Mouse (Mus musculus) limb, embryonic 10.5 days (tissue): ENCODE results near the gene Plac9a. TPM values are rescaled to one million over a fixed set of nuclear protein-coding genes. Genes with fewer than 3 reads are reported as not detected.
"Not testable (repeated sequence)": the region's sequence is repeated elsewhere in the genome, so short reads cannot be mapped to it uniquely, and the experiment has no call there.

ENCODE experiments used
- DNase-seq: peaks from one replicate; pipeline ENCODE4 v3.0.0-alpha.2; 2017; ENCODE audit warnings: low spot score
- H3K27ac ChIP-seq: fragments of 300-500 bp; sonication (generic); 2 replicates; pipeline ENCODE4 v1.5.1; 2016; ENCODE audit warnings: mild to moderate bottlenecking
- H3K27me3 ChIP-seq: fragments of 300-500 bp; sonication (generic); 2 replicates; pipeline ENCODE4 v1.6.1; 2016; ENCODE audit warnings: low read depth, mild to moderate bottlenecking; ENCODE audit not compliant: poor library complexity, severe bottlenecking
- H3K36me3 ChIP-seq: fragments of 300-500 bp; sonication (generic); 2 replicates; pipeline ENCODE4 v1.6.1; 2016; ENCODE audit warnings: mild to moderate bottlenecking, moderate library complexity
- H3K4me1 ChIP-seq: fragments of 300-500 bp; sonication (generic); 2 replicates; pipeline ENCODE4 v1.6.1; 2016
- H3K4me3 ChIP-seq: fragments of 300-500 bp; sonication (generic); 2 replicates; pipeline ENCODE4 v1.5.1; 2016; ENCODE audit warnings: mild to moderate bottlenecking, moderate library complexity
- H3K9me3 ChIP-seq: fragments of 300-500 bp; sonication (generic); replicated peaks from 2 replicates; pipeline ENCODE4 v1.6.1; 2016; ENCODE audit warnings: mild to moderate bottlenecking
- WGBS: fragments of 180-500 bp; shearing (Covaris S2); methylation state at CpG from one replicate; pipeline ENCODE4 v1.1.7; 2016; 5-methylcytosine and 5-hydroxymethylcytosine counted together
- polyA plus RNA-seq: library from polyadenylated mRNA; unstranded; fragments of >200 nt; fragmentation: Nextera tagmentation; extraction: Ambion mirVana; gene quantifications from 2 replicates; pipeline ENCODE4 v1.2.1, GENCODE M21; 2016

The Plac9a gene
- polyA plus RNA-seq, 1 experiment from 2014 or later, result not detected

DNA sequence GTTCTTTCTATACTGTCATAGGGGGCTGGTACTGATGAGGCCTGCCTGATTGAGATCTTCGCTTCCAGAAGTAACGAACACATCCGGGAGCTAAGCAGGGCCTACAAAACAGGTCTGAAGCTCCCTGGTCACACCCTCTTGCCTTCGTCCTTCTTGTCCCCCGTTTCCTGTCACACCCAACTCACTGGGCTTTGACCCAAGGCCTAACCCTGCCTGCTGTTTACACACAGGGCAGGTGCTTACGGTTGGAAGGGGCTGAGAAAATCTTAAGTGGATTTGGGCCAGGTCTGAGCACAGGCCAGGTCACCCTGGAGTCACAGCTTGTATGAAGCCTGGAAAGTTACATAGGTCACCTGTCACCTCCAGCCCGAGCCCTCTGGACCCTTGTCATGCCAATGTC is 26.3 kb downstream of the Plac9a start:
- not testable (repeated sequence) for H3K4me1 ChIP-seq, H3K27me3 ChIP-seq, H3K9me3 ChIP-seq, H3K27ac ChIP-seq, H3K4me3 ChIP-seq, DNase-seq, H3K36me3 ChIP-seq
- no CpG with 5 or more reads among the region's 7 CpGs for WGBS

- Histone ChIP-seq H3K9me3 (no peaks in the 10 kb centered on the region), H3K27me3 (no peaks in the 10 kb centered on the region), H3K4me1 (peaks cover 22% of the 10 kb centered on the region), H3K4me3 (no peak overlapping the region), H3K36me3 (no peaks in the 10 kb centered on the region), H3K27ac (0 out of 2 replicates have a peak overlapping the region, but pooled peaks have one; percentile 21)
- no peak for DNase-seq
- 89% methylated on average over 8 of the region's 8 CpGs for WGBS
Measured at GRCm38 (mm10) chr14:25872461-25873415, 30.2 kb downstream of the Plac9a start.

- no peak for DNase-seq
- Histone ChIP-seq H3K4me3 (no peak overlapping the region), H3K36me3 (no peaks in the 10 kb centered on the region), H3K4me1 (peaks cover 45% of the 10 kb centered on the region), H3K27ac (no peak overlapping the region), H3K27me3 (no peaks in the 10 kb centered on the region), H3K9me3 (no peaks in the 10 kb centered on the region)
- 61% methylated on average over 9 of the region's 9 CpGs for WGBS
Measured at GRCm38 (mm10) chr14:25869135-25869878, 33.6 kb downstream of the Plac9a start.

- peaks cover 45% of the 10 kb centered on the region for H3K4me1 ChIP-seq
- 73% methylated on average over 3 of the region's 4 CpGs for WGBS
Measured at GRCm38 (mm10) chr14:25868706-25869105, 34.2 kb downstream of the Plac9a start.

GRCm38 (mm10) chr14:25867834-25868233 is 35.1 kb downstream of the Plac9a start:
- WGBS, result 69% methylated on average over 6 of the region's 6 CpGs
- peaks cover 45% of the 10 kb centered on the region for H3K4me1 ChIP-seq

More at GRCm38 (mm10) chr14:25868706-25869105, 34.2 kb downstream of the Plac9a start:
- H3K27me3 ChIP-seq, result no peaks in the 10 kb centered on the region
- H3K27ac ChIP-seq, result no peak overlapping the region
- no peaks in the 10 kb centered on the region for H3K36me3 ChIP-seq
- H3K4me3 ChIP-seq, result no peak overlapping the region
- no peak for DNase-seq
- no peaks in the 10 kb centered on the region for H3K9me3 ChIP-seq

DNA sequence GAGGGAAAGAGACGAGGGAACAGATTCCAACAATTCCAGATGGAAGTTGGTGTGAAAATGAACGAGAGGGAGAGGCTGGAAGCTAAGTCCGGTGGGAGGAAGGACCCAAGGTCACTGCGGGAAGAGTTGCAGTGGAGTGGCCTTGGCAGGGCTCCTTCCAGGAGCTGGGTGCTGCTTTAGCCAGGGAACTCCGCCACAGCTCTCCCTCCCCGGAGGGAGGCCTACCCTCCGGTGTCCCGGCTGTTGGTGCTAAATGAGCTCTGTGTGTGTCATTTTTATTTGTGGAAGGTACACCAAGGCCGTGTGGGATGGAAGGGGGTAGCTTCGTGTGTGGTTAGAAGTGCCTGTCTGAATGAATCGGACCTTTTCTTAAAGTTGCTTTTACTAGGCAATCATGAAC is 36.1 kb downstream of the Plac9a start:
- H3K36me3 ChIP-seq, result no peaks in the 10 kb centered on the region
- 82% methylated on average over 11 of the region's 11 CpGs for WGBS
- H3K27me3 ChIP-seq, result no peaks in the 10 kb centered on the region

More at GRCm38 (mm10) chr14:25867834-25868233, 35.1 kb downstream of the Plac9a start:
- no peaks in the 10 kb centered on the region for H3K36me3 ChIP-seq
- no peaks in the 10 kb centered on the region for H3K27me3 ChIP-seq
- no peak overlapping the region for H3K27ac ChIP-seq
- H3K9me3 ChIP-seq, result no peaks in the 10 kb centered on the region
- no peak for DNase-seq
- no peak overlapping the region for H3K4me3 ChIP-seq

GRCm38 (mm10) chr14:25866384-25866783 is 36.5 kb downstream of the Plac9a start:
- Histone ChIP-seq H3K36me3 (no peaks in the 10 kb centered on the region), H3K4me1 (peaks cover 45% of the 10 kb centered on the region), H3K27me3 (no peaks in the 10 kb centered on the region), H3K9me3 (no peaks in the 10 kb centered on the region), H3K27ac (no peak overlapping the region), H3K4me3 (no peak overlapping the region)
- no peak for DNase-seq
- 94% methylated on average over 6 of the region's 6 CpGs for WGBS

More for the DNA sequence above, 36.1 kb downstream of the Plac9a start:
- H3K4me3 ChIP-seq, result no peak overlapping the region
- no peaks in the 10 kb centered on the region for H3K9me3 ChIP-seq
- H3K4me1 ChIP-seq, result peaks cover 45% of the 10 kb centered on the region
- H3K27ac ChIP-seq, result no peak overlapping the region
- DNase-seq, result no peak

GRCm38 (mm10) chr14:25865251-25865650 is 37.6 kb downstream of the Plac9a start:
- H3K36me3 ChIP-seq, result no peaks in the 10 kb centered on the region
- no peak overlapping the region for H3K4me3 ChIP-seq
- peaks cover 45% of the 10 kb centered on the region for H3K4me1 ChIP-seq
- H3K9me3 ChIP-seq, result no peaks in the 10 kb centered on the region
- no peaks in the 10 kb centered on the region for H3K27me3 ChIP-seq
- DNase-seq, result no peak
- WGBS, result 76% methylated on average over 5 of the region's 5 CpGs
- 0 out of 2 replicates have a peak overlapping the region, but pooled peaks have one; percentile 15 for H3K27ac ChIP-seq

- Histone ChIP-seq H3K9me3 (no peaks in the 10 kb centered on the region), H3K27me3 (no peaks in the 10 kb centered on the region), H3K4me1 (peaks cover 37% of the 10 kb centered on the region), H3K27ac (no peak overlapping the region), H3K36me3 (no peaks in the 10 kb centered on the region), H3K4me3 (no peak overlapping the region)
- WGBS, result 68% methylated on average over 2 of the region's 2 CpGs
- no peak for DNase-seq
Measured at GRCm38 (mm10) chr14:25863721-25864120, 39.2 kb downstream of the Plac9a start.

DNA sequence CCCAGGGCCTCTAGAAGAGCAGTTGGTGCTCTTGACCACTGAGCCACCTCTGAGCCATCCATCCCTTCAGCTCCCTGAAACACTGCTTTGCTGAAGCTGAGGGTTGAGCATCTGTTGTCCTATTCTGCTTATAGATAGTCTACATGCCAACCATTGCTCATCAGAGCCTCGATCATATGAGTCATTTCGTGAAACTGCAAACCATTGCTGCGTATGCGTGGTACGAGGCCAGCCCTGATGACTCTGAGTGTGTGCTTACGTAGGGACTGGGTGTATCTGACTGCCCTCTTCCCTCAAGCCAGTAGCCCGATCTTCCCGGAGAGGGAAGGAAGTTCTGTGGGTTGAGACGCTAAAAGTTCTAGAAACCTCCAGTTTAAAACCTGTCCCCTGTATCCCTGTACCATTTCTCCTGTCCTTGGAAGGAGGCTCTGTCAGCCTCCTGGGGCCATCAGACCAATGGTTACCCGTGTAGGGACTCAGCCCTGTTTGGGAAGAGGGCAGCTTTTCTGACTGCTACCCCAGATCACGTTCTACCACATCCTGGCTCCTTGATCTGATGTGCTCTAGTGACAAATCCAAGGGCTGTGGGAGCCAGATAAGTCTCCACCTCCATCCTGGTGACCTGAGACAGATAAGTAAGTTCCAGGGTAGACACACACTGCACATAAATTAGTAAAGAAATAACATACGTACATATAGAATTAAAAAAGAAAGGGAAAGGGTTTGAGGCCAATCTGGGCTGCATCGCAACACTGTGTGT is 40.9 kb downstream of the Plac9a start:
- H3K9me3 ChIP-seq, result no peaks in the 10 kb centered on the region
- peaks cover 31% of the 10 kb centered on the region for H3K4me1 ChIP-seq
- 0 out of 2 replicates have a peak, but pooled peaks cover 3% of the 10 kb centered on the region for H3K27me3 ChIP-seq
- no peak overlapping the region for H3K4me3 ChIP-seq
- WGBS, result 90% methylated on average over 13 of the region's 13 CpGs
- DNase-seq, result no peak
- H3K36me3 ChIP-seq, result no peaks in the 10 kb centered on the region
- H3K27ac ChIP-seq, result no peak overlapping the region

DNA sequence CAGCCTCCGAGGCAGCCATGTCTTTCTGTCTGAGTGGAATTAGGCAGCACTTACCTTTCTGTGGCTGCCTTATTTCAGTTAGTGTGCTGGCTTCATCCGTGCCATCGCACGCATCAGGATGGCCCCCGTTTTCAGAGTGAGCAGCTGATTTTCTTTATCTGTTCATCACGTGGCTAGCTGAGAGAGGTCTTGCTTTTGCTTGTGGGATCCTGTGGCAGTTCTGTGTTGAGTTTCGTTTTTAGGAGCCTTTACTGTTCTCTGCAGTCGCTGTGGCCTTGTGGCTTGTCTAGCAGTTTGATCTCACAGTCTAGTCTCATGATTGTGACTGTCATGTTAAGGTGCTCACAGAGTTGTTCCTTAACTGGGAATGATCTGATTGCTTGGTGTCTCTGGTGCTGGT is 45.0 kb downstream of the Plac9a start:
- H3K27me3 ChIP-seq, result 0 out of 2 replicates have a peak, but pooled peaks cover 3% of the 10 kb centered on the region
- no peak overlapping the region for H3K4me3 ChIP-seq
- WGBS, result 85% methylated on average over 8 of the region's 8 CpGs
- no peak overlapping the region for H3K27ac ChIP-seq
- H3K4me1 ChIP-seq, result peaks cover 21% of the 10 kb centered on the region; the same call in 1 of the 2 replicates
- H3K36me3 ChIP-seq, result no peaks in the 10 kb centered on the region
- no peak for DNase-seq
- no peaks in the 10 kb centered on the region for H3K9me3 ChIP-seq

- Histone ChIP-seq H3K27me3 (0 out of 2 replicates have a peak, but pooled peaks cover 3% of the 10 kb centered on the region), H3K4me1 (peaks cover 21% of the 10 kb centered on the region; the same call in 1 of the 2 replicates), H3K27ac (no peak overlapping the region), H3K36me3 (no peaks in the 10 kb centered on the region), H3K9me3 (no peaks in the 10 kb centered on the region), H3K4me3 (no peak overlapping the region)
- no peak for DNase-seq
- WGBS, result 59% methylated on average over 3 of the region's 3 CpGs
Measured at GRCm38 (mm10) chr14:25857168-25857621, 45.7 kb downstream of the Plac9a start.
